Comparison of ENCODE assay signal across 13 mouse cellular contexts in genomic region chr5:109865628-109866027, GRCm38 (mm10). TPM values are rescaled to one million over a fixed set of nuclear protein-coding genes. Genes with fewer than 3 reads are reported as not detected.
DNase-seq lines count a peak whose midpoint lies in the region; ATAC-seq lines count a peak whose summit lies in the region.
"Had no signal": no experiment of that assay in that cellular context is flagged by ENCODE, and none has a peak within 500 bp of the region (broad histone marks: within the 10 kb centered on the region; RNA-seq: fewer than 3 reads in every experiment).

No protein-coding gene starts in this region.

- H3K27ac ChIP-seq in forebrain, embryonic 10.5 days = no peak overlapping the region
- H3K27ac ChIP-seq in forebrain, embryonic 14.5 days (ENCODE audit: low read depth, low read length) = no peak overlapping the region
- no peak overlapping the region for H3K27ac ChIP-seq in hindbrain, embryonic 15.5 days (replicated peaks)
- H3K27ac ChIP-seq in hindbrain, embryonic 11.5 days (ENCODE audit: low read depth, low read length) = no peak overlapping the region
- no peak overlapping the region for H3K27ac ChIP-seq in midbrain, embryonic 16.5 days (ENCODE audit: low read length)
- H3K27ac ChIP-seq in midbrain, embryonic 10.5 days (replicated peaks) = no peak overlapping the region
- H3K27ac ChIP-seq in embryonic facial prominence, embryonic 10.5 days (replicated peaks) = no peak overlapping the region
- H3K27ac ChIP-seq: forebrain, embryonic 12.5 days had no signal

- H3K9ac ChIP-seq in forebrain, embryonic 14.5 days (ENCODE audit: low read length) = no peak overlapping the region
- no peak overlapping the region for H3K9ac ChIP-seq in hindbrain, embryonic 15.5 days
- H3K9ac ChIP-seq in hindbrain, embryonic 11.5 days (ENCODE audit: low read depth, low read length) = no peak overlapping the region
- H3K9ac ChIP-seq in midbrain, embryonic 16.5 days (ENCODE audit: low read depth, low read length) = no peak overlapping the region

- no peaks in the 10 kb centered on the region for H3K9me3 ChIP-seq in forebrain, embryonic 10.5 days
- H3K9me3 ChIP-seq in forebrain, embryonic 14.5 days (replicated peaks; ENCODE audit: control insufficient read depth, low read length) = no peaks in the 10 kb centered on the region; the same call in 1 of the 2 replicates
- H3K9me3 ChIP-seq in hindbrain, embryonic 15.5 days = no peaks in the 10 kb centered on the region
- no peaks in the 10 kb centered on the region for H3K9me3 ChIP-seq in hindbrain, embryonic 11.5 days (ENCODE audit: control insufficient read depth, low read length)
- no peaks in the 10 kb centered on the region for H3K9me3 ChIP-seq in midbrain, embryonic 16.5 days (replicated peaks; ENCODE audit: control insufficient read depth, low read length, poor library complexity, severe bottlenecking)
- H3K9me3 ChIP-seq in midbrain, embryonic 10.5 days (replicated peaks) = no peaks in the 10 kb centered on the region
- H3K9me3 ChIP-seq in embryonic facial prominence, embryonic 10.5 days = no peaks in the 10 kb centered on the region
- H3K9me3 ChIP-seq: forebrain, embryonic 12.5 days had no signal

- WGBS in forebrain, embryonic 10.5 days = 55% methylated on average over 1 of the region's 1 CpGs
- 64% methylated on average over 1 of the region's 1 CpGs for WGBS in forebrain, embryonic 14.5 days
- WGBS in hindbrain, embryonic 15.5 days = 69% methylated on average over 1 of the region's 1 CpGs
- WGBS in hindbrain, embryonic 11.5 days = 87% methylated on average over 1 of the region's 1 CpGs
- WGBS in midbrain, embryonic 16.5 days = 45% methylated on average over 1 of the region's 1 CpGs
- 75% methylated on average over 1 of the region's 1 CpGs for WGBS in midbrain, embryonic 10.5 days
- WGBS in embryonic facial prominence, embryonic 10.5 days = 79% methylated on average over 1 of the region's 1 CpGs

- H3K36me3 ChIP-seq in forebrain, embryonic 10.5 days (replicated peaks) = peaks cover 8% of the 10 kb centered on the region
- H3K36me3 ChIP-seq in forebrain, embryonic 14.5 days (ENCODE audit: control insufficient read depth, insufficient read depth, low read length) = no peaks in the 10 kb centered on the region
- H3K36me3 ChIP-seq in hindbrain, embryonic 15.5 days = no peaks in the 10 kb centered on the region
- no peaks in the 10 kb centered on the region for H3K36me3 ChIP-seq in hindbrain, embryonic 11.5 days (ENCODE audit: control insufficient read depth, insufficient read depth, low read length)
- no peaks in the 10 kb centered on the region for H3K36me3 ChIP-seq in midbrain, embryonic 16.5 days (ENCODE audit: control insufficient read depth, insufficient read depth, low read length)
- 0 out of 2 replicates have a peak, but pooled peaks cover 6% of the 10 kb centered on the region for H3K36me3 ChIP-seq in midbrain, embryonic 10.5 days
- H3K36me3 ChIP-seq in embryonic facial prominence, embryonic 10.5 days (replicated peaks) = peaks cover 6% of the 10 kb centered on the region; the same call in 1 of the 2 replicates
- H3K36me3 ChIP-seq: forebrain, embryonic 12.5 days had no signal

- ATAC-seq in forebrain, embryonic 14.5 days = no peak
- ATAC-seq in hindbrain, embryonic 15.5 days (ENCODE audit: low FRiP score, low read depth) = no peak
- no peak for ATAC-seq in hindbrain, embryonic 11.5 days (ENCODE audit: low FRiP score)
- ATAC-seq in midbrain, embryonic 16.5 days = no peak
- no peak for ATAC-seq in inflammation-experienced regulatory T-cells, adult 6 months

- no peaks in the 10 kb centered on the region for H3K27me3 ChIP-seq in forebrain, embryonic 10.5 days (ENCODE audit: poor library complexity, severe bottlenecking)
- H3K27me3 ChIP-seq in forebrain, embryonic 14.5 days (replicated peaks; ENCODE audit: control insufficient read depth, insufficient read depth, low read length) = no peaks in the 10 kb centered on the region
- no peaks in the 10 kb centered on the region for H3K27me3 ChIP-seq in hindbrain, embryonic 15.5 days
- no peaks in the 10 kb centered on the region for H3K27me3 ChIP-seq in hindbrain, embryonic 11.5 days (ENCODE audit: control insufficient read depth, insufficient read depth, low read length)
- no peaks in the 10 kb centered on the region for H3K27me3 ChIP-seq in midbrain, embryonic 16.5 days (ENCODE audit: control insufficient read depth, insufficient read depth, low read depth, low read length)
- no peaks in the 10 kb centered on the region for H3K27me3 ChIP-seq in midbrain, embryonic 10.5 days (ENCODE audit: low read depth, poor library complexity, severe bottlenecking)
- H3K27me3 ChIP-seq in embryonic facial prominence, embryonic 10.5 days (replicated peaks; ENCODE audit: low read depth, poor library complexity, severe bottlenecking) = no peaks in the 10 kb centered on the region
- H3K27me3 ChIP-seq: forebrain, embryonic 12.5 days had no signal

- no peak overlapping the region; the same call in 1 of the 2 replicates for H3K4me2 ChIP-seq in forebrain, embryonic 14.5 days (ENCODE audit: low read length)
- H3K4me2 ChIP-seq in hindbrain, embryonic 15.5 days = peak overlapping the region; percentile 62; the same call in 1 of the 2 replicates
- no peak overlapping the region for H3K4me2 ChIP-seq in hindbrain, embryonic 11.5 days (replicated peaks; ENCODE audit: low read depth, low read length)
- H3K4me2 ChIP-seq in midbrain, embryonic 16.5 days (ENCODE audit: low read length) = peak overlapping the region; percentile 64; the same call in 1 of the 2 replicates

- DNase-seq in forebrain, embryonic 10.5 days (ENCODE audit: extremely low spot score, low spot score) = no peak
- no peak for DNase-seq in forebrain, embryonic 14.5 days (ENCODE audit: low spot score)
- DNase-seq in hindbrain, embryonic 11.5 days (ENCODE audit: low spot score) = no peak
- no peak for DNase-seq in midbrain, embryonic 10.5 days (ENCODE audit: low spot score)
- no peak for DNase-seq in embryonic facial prominence, embryonic 10.5 days (ENCODE audit: low spot score)
- DNase-seq: adrenal gland, adult 2 months; embryo, embryonic 11 days; kidney, adult 2 months; kidney, postnatal 25 days had no signal

- H3K4me3 ChIP-seq in forebrain, embryonic 10.5 days = peak overlapping the region; percentile 70; the same call in 1 of the 2 replicates
- H3K4me3 ChIP-seq in forebrain, embryonic 14.5 days (ENCODE audit: low read depth, low read length) = no peak overlapping the region
- 0 out of 2 replicates have a peak overlapping the region, but pooled peaks have one; percentile 82 for H3K4me3 ChIP-seq in hindbrain, embryonic 15.5 days
- no peak overlapping the region for H3K4me3 ChIP-seq in hindbrain, embryonic 11.5 days (ENCODE audit: low read depth, low read length)
- H3K4me3 ChIP-seq in midbrain, embryonic 16.5 days (ENCODE audit: low read depth, low read length) = no peak overlapping the region
- H3K4me3 ChIP-seq in midbrain, embryonic 10.5 days = no peak overlapping the region
- H3K4me3 ChIP-seq in embryonic facial prominence, embryonic 10.5 days = peak overlapping the region; percentile 76; the same call in 1 of the 2 replicates

- peaks cover 17% of the 10 kb centered on the region for H3K4me1 ChIP-seq in forebrain, embryonic 10.5 days
- H3K4me1 ChIP-seq in forebrain, embryonic 14.5 days (ENCODE audit: control insufficient read depth, insufficient read depth, low read length) = no peaks in the 10 kb centered on the region
- H3K4me1 ChIP-seq in hindbrain, embryonic 15.5 days (replicated peaks) = peaks cover 17% of the 10 kb centered on the region
- H3K4me1 ChIP-seq in hindbrain, embryonic 11.5 days (replicated peaks; ENCODE audit: control insufficient read depth, insufficient read depth, low read length) = no peaks in the 10 kb centered on the region
- H3K4me1 ChIP-seq in midbrain, embryonic 16.5 days (ENCODE audit: control insufficient read depth, insufficient read depth, low read length) = peaks cover 6% of the 10 kb centered on the region
- peaks cover 15% of the 10 kb centered on the region for H3K4me1 ChIP-seq in midbrain, embryonic 10.5 days
- peaks cover 9% of the 10 kb centered on the region; the same call in 1 of the 2 replicates for H3K4me1 ChIP-seq in embryonic facial prominence, embryonic 10.5 days

RNA-seq across cellular contexts. Expression of gene Gm15446, which starts 57.6 kb away (rescaled TPM):
- polyA plus RNA-seq in forebrain, embryonic 10.5 days (2016; fragmentation: Nextera tagmentation; extraction: Ambion mirVana) = 0.68 and 0.81 TPM in 2 replicates
- 0.33 and 0.43 TPM in 2 replicates for polyA plus RNA-seq in forebrain, embryonic 14.5 days (2014; fragmentation: Nextera tagmentation; extraction: Ambion mirVana)
- polyA plus RNA-seq in hindbrain, embryonic 15.5 days (2015; fragmentation: Nextera tagmentation; extraction: Ambion mirVana) = 0.33 and 0.39 TPM in 2 replicates
- 0.35 and 0.36 TPM in 2 replicates for polyA plus RNA-seq in hindbrain, embryonic 11.5 days (2014; fragmentation: Nextera tagmentation; extraction: Ambion mirVana)
- 0.28 and 0.44 TPM in 2 replicates for polyA plus RNA-seq in midbrain, embryonic 16.5 days (2015; fragmentation: Nextera tagmentation; extraction: Ambion mirVana)
- polyA plus RNA-seq in midbrain, embryonic 10.5 days (2016; fragmentation: Nextera tagmentation; extraction: Ambion mirVana) = 0.73 and 0.91 TPM in 2 replicates
- polyA plus RNA-seq in embryonic facial prominence, embryonic 10.5 days (2016; fragmentation: Nextera tagmentation; extraction: Ambion mirVana) = 0.53 and 0.57 TPM in 2 replicates
- polyA plus RNA-seq in inflammation-experienced regulatory T-cells, adult 6 months (2017; shearing (Covaris generic)) = 10 to 100 TPM; 13.7 to 28.0 (median 26.3) TPM

Comparison
In these comparisons a context has a peak if more than half of its experiments do, and no peak if none do; other contexts are left out.
1. H3K4me3 ChIP-seq: peak in forebrain, embryonic 10.5 days (single experiment), hindbrain, embryonic 15.5 days (single experiment) and embryonic facial prominence, embryonic 10.5 days (single experiment); none in forebrain, embryonic 14.5 days (single experiment), hindbrain, embryonic 11.5 days (single experiment), midbrain, embryonic 16.5 days (single experiment) and midbrain, embryonic 10.5 days (single experiment).
2. H3K4me2 ChIP-seq: peak in hindbrain, embryonic 15.5 days (single experiment) and midbrain, embryonic 16.5 days (single experiment); none in forebrain, embryonic 14.5 days (single experiment) and hindbrain, embryonic 11.5 days (single experiment).